Mouse (Mus musculus) limb, embryonic 15.5 days (tissue): ENCODE data around the gene Tdp1. TPM values are rescaled to one million over a fixed set of nuclear protein-coding genes. Genes with fewer than 3 reads are reported as not detected.
A peak's percentile ranks its signal among the peaks of the same experiment; 100 is the strongest.

Experiments
- ATAC-seq: fragments of 200-750 bp; cut with Nextera tagmentation; 2 replicates; pipeline ENCODE4 v1.8.0; 2017; ENCODE audit warnings: low read depth, moderate TSS enrichment; ENCODE audit not compliant: insufficient number of reproducible peaks, low FRiP score, low TSS enrichment
- H3K27ac ChIP-seq: fragments of 300-500 bp; sonication (generic); 2 replicates; pipeline ENCODE4 v1.5.1; 2015; ENCODE audit warnings: moderate library complexity, mild to moderate bottlenecking, inconsistent platforms
- H3K27me3 ChIP-seq: fragments of 300-500 bp; sonication (generic); 2 replicates; pipeline ENCODE4 v1.6.1; 2015; ENCODE audit warnings: inconsistent platforms
- H3K36me3 ChIP-seq: fragments of 300-500 bp; sonication (generic); 2 replicates; pipeline ENCODE4 v1.6.1; 2015; ENCODE audit warnings: inconsistent platforms
- H3K4me1 ChIP-seq: fragments of 300-500 bp; sonication (generic); 2 replicates; pipeline ENCODE4 v1.6.1; 2015; ENCODE audit warnings: inconsistent platforms
- H3K4me2 ChIP-seq: fragments of 300-500 bp; sonication (generic); 2 replicates; pipeline ENCODE4 v1.6.1; 2015; ENCODE audit warnings: mild to moderate bottlenecking, inconsistent platforms
- H3K4me3 ChIP-seq: fragments of 300-500 bp; sonication (generic); 2 replicates; pipeline ENCODE4 v1.5.1; 2015; ENCODE audit warnings: mild to moderate bottlenecking, inconsistent platforms
- H3K9ac ChIP-seq: fragments of 300-500 bp; sonication (generic); 2 replicates; pipeline ENCODE4 v1.6.1; 2015; ENCODE audit warnings: inconsistent platforms
- H3K9me3 ChIP-seq: fragments of 300-500 bp; sonication (generic); 2 replicates; pipeline ENCODE4 v1.6.1; 2016; ENCODE audit warnings: inconsistent platforms
- WGBS: fragments of 180-500 bp; shearing (Covaris S2); methylation state at CpG from one replicate; pipeline ENCODE4 v1.1.7; 2015; 5-methylcytosine and 5-hydroxymethylcytosine counted together
- polyA plus RNA-seq: library from polyadenylated mRNA; unstranded; fragments of >200 nt; fragmentation: Nextera tagmentation; extraction: Ambion mirVana; gene quantifications from 2 replicates; pipeline ENCODE4 v1.2.1, GENCODE M21; 2015

Gene Tdp1
- polyA plus RNA-seq, 1 experiment from 2014 or later = 50.0 TPM

DNA sequence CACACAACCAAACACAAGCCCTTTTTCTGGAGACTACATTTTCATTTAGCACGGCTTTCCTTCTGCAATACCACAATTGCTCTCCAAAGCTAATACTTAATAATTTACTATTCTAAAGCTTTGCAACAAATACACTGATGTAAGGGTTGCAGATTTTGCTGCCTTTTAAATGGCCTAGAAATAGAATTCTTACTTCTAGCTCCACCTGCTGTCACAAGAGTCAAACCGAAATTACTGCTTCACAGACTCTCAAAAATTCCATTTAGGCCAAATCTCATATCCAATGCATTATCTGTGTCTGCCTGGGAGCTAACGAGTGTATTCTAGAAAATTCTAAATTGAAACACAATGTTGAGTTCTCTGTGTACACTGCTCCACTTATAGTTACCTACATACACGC, 23.3 kb upstream of the Tdp1 start:
- Histone ChIP-seq H3K27me3 (no peaks in the 10 kb centered on the region), H3K9ac (no peak overlapping the region), H3K4me1 (no peaks in the 10 kb centered on the region), H3K27ac (no peak overlapping the region), H3K36me3 (no peaks in the 10 kb centered on the region), H3K4me2 (no peak overlapping the region), H3K9me3 (no peaks in the 10 kb centered on the region), H3K4me3 (no peak overlapping the region)
- WGBS = 69% methylated on average over 4 of the region's 4 CpGs
- no peak for ATAC-seq

DNA sequence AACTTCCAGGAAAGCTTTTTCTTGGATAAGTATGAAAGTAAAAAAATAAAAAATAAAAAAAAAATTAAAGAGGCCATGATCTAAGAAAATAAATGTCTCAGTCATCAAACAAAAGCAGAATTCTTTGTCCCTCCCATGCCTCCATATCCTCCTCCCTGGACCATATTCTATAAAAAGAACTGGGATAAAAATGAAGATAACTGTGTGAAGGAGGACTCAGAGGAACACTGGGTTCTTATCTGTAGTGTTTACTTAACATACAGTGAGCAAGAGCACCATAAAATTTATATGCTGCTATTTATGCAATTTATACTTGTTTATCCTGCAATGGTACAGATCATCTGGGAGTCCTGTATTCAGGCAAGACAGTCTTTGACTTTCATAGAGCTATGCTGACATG, 19.7 kb upstream of the Tdp1 start:
- H3K36me3 ChIP-seq = no peaks in the 10 kb centered on the region
- no peak overlapping the region for H3K4me2 ChIP-seq
- ATAC-seq = no peak
- no peaks in the 10 kb centered on the region for H3K9me3 ChIP-seq
- no peaks in the 10 kb centered on the region for H3K4me1 ChIP-seq
- H3K27ac ChIP-seq = no peak overlapping the region
- no peak overlapping the region for H3K9ac ChIP-seq
- no peaks in the 10 kb centered on the region for H3K27me3 ChIP-seq
- H3K4me3 ChIP-seq = no peak overlapping the region

DNA sequence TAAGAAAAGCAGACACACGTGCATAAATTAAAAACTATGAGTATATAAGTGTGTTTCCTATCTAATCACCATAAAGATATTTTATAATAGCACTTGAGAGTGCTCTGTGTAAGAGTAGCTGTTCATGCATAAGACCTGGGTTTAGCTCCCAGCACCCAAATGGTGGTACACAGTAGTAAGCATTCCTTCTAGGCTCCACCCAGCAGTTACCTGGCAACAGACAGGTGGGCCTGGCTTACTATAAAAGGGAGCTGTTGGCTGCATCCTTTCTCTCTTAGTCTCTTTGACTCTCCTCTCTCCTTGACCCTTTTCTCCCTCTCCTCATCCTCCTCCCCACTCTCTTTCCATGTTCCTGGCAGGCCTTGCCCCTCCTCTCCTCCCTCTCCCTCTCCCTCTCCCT, 15.5 kb upstream of the Tdp1 start:
- WGBS = 86% methylated on average over 1 of the region's 1 CpGs
- no peaks in the 10 kb centered on the region for H3K9me3 ChIP-seq
- no peak for ATAC-seq

DNA sequence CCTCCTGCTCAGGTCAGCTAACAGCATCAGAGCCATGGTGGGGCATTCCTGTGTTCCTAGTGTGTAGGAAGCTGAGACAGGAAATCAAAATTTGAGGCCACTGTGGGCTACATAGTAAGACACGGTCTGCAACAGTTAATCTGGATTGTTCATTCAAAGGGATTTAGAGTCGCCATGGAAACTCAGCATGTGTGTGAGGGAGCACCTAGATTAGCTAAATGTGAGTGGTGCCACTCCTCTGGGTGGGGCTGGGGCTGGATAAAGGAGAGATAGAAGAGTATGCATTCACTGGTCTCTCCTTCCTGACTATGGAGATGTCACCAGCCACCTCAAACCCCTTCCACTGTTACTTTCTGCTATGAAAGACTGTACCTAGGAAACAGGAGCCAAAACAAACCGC, 10.9 kb upstream of the Tdp1 start:
- Histone ChIP-seq H3K9ac (no peak overlapping the region), H3K27me3 (no peaks in the 10 kb centered on the region), H3K4me2 (no peak overlapping the region), H3K27ac (no peak overlapping the region), H3K9me3 (no peaks in the 10 kb centered on the region), H3K4me3 (no peak overlapping the region), H3K4me1 (no peaks in the 10 kb centered on the region), H3K36me3 (no peaks in the 10 kb centered on the region)
- no peak for ATAC-seq
- WGBS = 65% methylated on average over 3 of the region's 3 CpGs

More for the DNA sequence above, 15.5 kb upstream of the Tdp1 start:
- H3K9ac ChIP-seq = no peak overlapping the region
- no peaks in the 10 kb centered on the region for H3K27me3 ChIP-seq
- H3K27ac ChIP-seq = no peak overlapping the region
- H3K4me1 ChIP-seq = no peaks in the 10 kb centered on the region
- no peak overlapping the region for H3K4me3 ChIP-seq
- no peak overlapping the region for H3K4me2 ChIP-seq
- H3K36me3 ChIP-seq = no peaks in the 10 kb centered on the region

DNA sequence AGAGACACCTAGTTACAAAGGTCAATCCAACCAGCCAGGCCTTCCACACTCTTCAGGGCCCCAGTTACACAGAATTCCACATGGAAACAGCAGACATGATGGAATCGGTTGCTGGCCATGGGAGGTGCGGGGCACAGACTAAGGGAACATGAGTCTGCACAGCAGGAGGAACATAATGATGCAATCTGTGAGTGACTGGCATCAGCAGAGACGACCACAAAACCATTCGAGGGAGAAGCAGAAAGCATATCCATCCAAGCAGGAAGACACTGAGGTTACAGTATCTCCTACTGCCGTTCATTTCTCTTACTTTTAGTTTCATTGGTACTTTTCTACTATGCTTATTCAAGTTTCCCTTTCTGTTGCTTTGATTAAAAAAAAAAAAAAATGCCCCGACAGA, 9.7 kb upstream of the Tdp1 start:
- no peak overlapping the region for H3K4me2 ChIP-seq
- H3K27ac ChIP-seq = no peak overlapping the region
- WGBS = 65% methylated on average over 6 of the region's 6 CpGs
- H3K27me3 ChIP-seq = no peaks in the 10 kb centered on the region
- no peak overlapping the region for H3K4me3 ChIP-seq
- H3K9ac ChIP-seq = no peak overlapping the region
- no peaks in the 10 kb centered on the region for H3K9me3 ChIP-seq
- H3K4me1 ChIP-seq = no peaks in the 10 kb centered on the region
- no peak for ATAC-seq
- H3K36me3 ChIP-seq = no peaks in the 10 kb centered on the region

DNA sequence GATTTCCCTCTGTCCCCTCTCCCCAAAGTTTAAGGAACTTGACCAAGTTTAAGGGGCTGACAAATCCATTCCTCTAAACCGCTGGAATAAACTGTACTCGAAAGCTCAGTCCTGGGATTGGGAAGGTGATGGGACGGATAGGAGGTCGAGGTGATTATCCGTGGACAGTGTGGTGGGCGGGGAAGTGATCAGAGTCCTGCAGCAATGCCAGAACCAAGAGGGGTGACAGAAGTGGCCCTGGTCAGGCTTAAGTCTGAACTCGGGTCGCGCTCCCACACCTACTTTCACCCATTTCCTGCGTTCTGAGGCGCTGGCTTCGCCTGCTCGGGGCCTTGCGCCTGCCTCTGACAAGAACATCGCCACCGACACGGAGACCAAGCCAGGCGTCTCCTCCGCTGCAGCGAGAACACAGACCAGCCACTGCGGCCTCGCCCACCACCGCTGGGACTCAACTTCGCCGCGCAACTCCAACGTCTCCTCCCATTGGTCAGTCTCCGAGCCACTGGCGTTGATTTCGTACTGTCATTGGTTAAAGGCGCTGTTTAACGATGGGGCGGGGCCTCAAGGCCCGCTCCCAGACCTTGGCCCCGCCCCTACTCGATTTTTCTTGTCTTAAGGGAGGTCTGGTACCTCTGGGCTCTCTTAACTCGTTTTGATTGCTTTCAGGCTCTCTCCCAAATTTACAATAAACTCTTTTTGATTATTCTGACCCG, 1.2 kb upstream of the Tdp1 start:
- H3K4me2 ChIP-seq = peak overlapping the region; percentile 95
- no peaks in the 10 kb centered on the region for H3K9me3 ChIP-seq
- peak overlapping the region; percentile 23; the same call in 1 of the 2 replicates for H3K9ac ChIP-seq
- whole genome bisulfite sequencing = under 1% methylated on average over 38 of the region's 38 CpGs
- peak overlapping the region; percentile 84 for H3K4me3 ChIP-seq
- peaks cover 15% of the 10 kb centered on the region for H3K4me1 ChIP-seq
- H3K27me3 ChIP-seq = no peaks in the 10 kb centered on the region
- no peaks in the 10 kb centered on the region for H3K36me3 ChIP-seq
- ATAC-seq = peak; percentile 86
- peak overlapping the region; percentile 87; the same call in 1 of the 2 replicates for H3K27ac ChIP-seq

DNA sequence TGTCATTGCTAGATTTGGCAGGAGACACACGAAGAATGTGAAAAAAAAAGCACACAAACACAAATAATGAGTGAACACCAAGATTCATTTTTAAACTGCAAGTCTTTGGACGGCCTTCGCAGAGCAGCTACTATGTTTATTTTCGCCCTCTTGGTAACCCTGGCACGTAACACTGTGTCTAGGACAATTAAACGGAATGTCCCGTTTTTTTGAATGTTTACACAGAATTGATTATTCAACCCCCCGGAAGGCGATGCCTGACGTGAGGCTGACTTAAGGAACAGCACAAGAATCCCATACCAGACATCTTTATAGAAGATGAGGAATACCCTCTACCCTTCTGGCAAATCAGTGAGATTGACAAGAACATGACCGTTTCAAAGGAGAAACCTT, 608 bp upstream of the Tdp1 start:
- WGBS = under 1% methylated on average over 11 of the region's 11 CpGs
- Histone ChIP-seq H3K4me1 (peaks cover 15% of the 10 kb centered on the region), H3K4me3 (peak overlapping the region; percentile 84), H3K36me3 (no peaks in the 10 kb centered on the region), H3K27ac (peak overlapping the region; percentile 87), H3K4me2 (peak overlapping the region; percentile 95), H3K9me3 (no peaks in the 10 kb centered on the region), H3K27me3 (no peaks in the 10 kb centered on the region), H3K9ac (peak overlapping the region; percentile 11; the same call in 1 of the 2 replicates)
- no peak for ATAC-seq

DNA sequence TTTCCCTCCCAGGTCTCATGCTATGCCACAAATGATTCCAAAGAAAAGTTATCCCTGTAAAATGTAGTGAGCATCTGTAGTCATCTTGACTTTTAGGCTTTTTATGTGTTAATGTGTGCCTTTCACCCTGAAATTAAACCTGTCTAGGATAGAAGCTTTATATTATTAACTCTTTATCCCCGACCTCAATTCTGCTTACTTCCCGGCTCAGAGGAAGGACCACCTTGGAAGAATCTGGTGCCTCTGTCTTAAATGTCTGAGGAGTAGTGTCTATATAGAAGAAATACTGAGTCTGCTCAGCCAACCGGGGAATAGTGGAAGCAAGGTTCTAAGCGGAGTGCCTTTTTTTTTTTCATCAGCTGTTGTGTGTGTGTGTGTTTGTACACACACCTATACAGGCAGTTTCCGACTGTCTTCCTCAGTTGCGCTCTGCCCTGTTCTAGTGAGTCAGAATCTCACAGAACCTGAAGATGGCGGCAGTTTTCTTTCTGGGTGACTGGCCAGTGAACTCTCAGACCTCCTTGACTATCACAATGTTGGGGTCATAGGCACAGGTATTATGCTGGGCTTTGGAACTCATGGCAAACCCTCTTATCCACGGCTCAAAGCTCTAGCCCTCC, 1.1 kb downstream of the Tdp1 start:
- Histone ChIP-seq H3K27ac (no peak overlapping the region), H3K9ac (no peak overlapping the region), H3K4me1 (peaks cover 15% of the 10 kb centered on the region), H3K4me3 (peak overlapping the region; percentile 84), H3K36me3 (0 out of 2 replicates have a peak, but pooled peaks cover 4% of the 10 kb centered on the region), H3K27me3 (no peaks in the 10 kb centered on the region), H3K4me2 (peak overlapping the region; percentile 95), H3K9me3 (no peaks in the 10 kb centered on the region)
- no peak for ATAC-seq
- 43% methylated on average over 8 of the region's 8 CpGs for WGBS

DNA sequence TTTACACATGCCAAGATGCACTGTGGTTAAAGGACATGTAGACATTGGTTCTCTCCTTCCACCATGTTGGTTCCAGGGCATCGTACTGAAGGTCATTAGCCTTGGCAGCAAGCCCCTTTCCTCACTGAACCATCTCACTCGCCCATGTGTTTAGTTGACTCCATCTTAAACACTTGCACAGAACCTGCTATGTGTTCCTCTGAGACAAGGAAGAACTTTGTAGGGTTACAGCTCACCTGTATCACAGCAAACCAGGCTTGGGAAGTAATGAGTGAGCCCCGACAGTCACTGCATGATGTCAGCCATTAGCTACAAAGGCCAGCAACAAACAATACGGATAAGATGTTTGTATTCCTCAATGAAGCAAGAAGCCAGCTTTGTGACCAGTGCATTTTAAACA, 13.5 kb downstream of the Tdp1 start:
- whole genome bisulfite sequencing = 91% methylated on average over 4 of the region's 4 CpGs
- Histone ChIP-seq H3K27ac (no peak overlapping the region), H3K4me1 (no peaks in the 10 kb centered on the region), H3K36me3 (peaks cover 56% of the 10 kb centered on the region), H3K4me2 (no peak overlapping the region), H3K27me3 (no peaks in the 10 kb centered on the region), H3K9me3 (no peaks in the 10 kb centered on the region), H3K9ac (no peak overlapping the region), H3K4me3 (no peak overlapping the region)
- no peak for ATAC-seq

DNA sequence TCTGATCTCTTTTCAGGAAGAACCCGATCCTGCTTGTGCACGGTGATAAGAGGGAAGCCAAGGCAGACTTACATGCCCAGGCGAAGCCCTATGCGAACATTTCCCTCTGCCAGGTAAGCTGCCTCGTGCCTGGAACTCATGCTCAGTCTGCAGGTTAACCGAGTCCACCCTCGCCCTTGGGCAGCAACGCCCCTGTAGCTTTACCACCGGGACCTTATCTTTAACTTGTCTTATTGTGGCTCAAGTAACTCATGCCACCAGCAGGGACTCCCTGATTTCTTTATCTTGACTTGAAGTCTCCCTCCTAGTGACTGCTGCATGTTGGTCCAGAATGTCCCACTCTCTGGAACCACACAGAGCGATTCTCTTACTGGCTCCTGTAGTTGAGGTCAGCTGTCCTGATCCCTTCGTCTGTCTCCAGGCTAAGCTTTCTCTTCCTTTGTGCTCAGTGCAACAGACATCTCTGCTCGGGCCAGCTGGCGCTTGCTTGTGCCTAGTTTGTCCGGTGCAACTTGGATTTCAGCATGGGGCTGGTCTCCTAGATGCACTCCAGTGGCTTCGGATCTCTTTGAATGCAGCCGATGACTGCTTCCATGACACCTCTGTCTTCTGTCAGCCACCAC, 14.0 kb downstream of the Tdp1 start:
- Histone ChIP-seq H3K36me3 (peaks cover 56% of the 10 kb centered on the region), H3K4me1 (no peaks in the 10 kb centered on the region), H3K9me3 (no peaks in the 10 kb centered on the region)

DNA sequence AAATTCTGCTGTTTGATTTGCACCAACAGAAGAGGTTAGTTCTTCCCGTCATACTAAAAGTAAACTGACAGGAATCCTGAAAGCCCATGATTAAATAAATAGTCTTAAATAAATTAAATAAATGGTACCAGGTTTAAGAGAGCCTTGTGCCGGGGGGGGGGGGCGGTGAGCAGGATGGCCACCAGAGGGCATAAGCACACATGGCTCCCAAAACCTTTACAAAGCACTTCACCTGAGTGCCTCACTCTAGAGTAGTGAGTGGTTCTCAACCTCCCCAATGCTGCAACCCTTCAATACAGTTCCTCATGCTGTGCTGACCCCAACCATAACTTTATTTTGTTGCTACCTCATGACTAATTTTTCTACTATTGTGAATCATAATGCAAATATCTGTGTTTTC, 15.7 kb downstream of the Tdp1 start:
- Histone ChIP-seq H3K4me3 (no peak overlapping the region), H3K4me2 (no peak overlapping the region), H3K27ac (no peak overlapping the region), H3K9ac (no peak overlapping the region), H3K4me1 (no peaks in the 10 kb centered on the region), H3K27me3 (no peaks in the 10 kb centered on the region), H3K36me3 (peaks cover 55% of the 10 kb centered on the region), H3K9me3 (no peaks in the 10 kb centered on the region)
- WGBS = 69% methylated on average over 1 of the region's 3 CpGs
- ATAC-seq = no peak

More for the DNA sequence above, 14.0 kb downstream of the Tdp1 start:
- no peak overlapping the region for H3K4me2 ChIP-seq
- no peak for ATAC-seq
- H3K4me3 ChIP-seq = no peak overlapping the region
- no peak overlapping the region for H3K9ac ChIP-seq
- no peaks in the 10 kb centered on the region for H3K27me3 ChIP-seq
- 83% methylated on average over 16 of the region's 16 CpGs for WGBS
- H3K27ac ChIP-seq = no peak overlapping the region
